Mouse (Mus musculus): ENCODE measurements around the gene BC003965.
"Not testable (repeated sequence)": the region's sequence is repeated elsewhere in the genome, so short reads cannot be mapped to it uniquely, and the experiment has no call there.

BC003965 gene

DNA sequence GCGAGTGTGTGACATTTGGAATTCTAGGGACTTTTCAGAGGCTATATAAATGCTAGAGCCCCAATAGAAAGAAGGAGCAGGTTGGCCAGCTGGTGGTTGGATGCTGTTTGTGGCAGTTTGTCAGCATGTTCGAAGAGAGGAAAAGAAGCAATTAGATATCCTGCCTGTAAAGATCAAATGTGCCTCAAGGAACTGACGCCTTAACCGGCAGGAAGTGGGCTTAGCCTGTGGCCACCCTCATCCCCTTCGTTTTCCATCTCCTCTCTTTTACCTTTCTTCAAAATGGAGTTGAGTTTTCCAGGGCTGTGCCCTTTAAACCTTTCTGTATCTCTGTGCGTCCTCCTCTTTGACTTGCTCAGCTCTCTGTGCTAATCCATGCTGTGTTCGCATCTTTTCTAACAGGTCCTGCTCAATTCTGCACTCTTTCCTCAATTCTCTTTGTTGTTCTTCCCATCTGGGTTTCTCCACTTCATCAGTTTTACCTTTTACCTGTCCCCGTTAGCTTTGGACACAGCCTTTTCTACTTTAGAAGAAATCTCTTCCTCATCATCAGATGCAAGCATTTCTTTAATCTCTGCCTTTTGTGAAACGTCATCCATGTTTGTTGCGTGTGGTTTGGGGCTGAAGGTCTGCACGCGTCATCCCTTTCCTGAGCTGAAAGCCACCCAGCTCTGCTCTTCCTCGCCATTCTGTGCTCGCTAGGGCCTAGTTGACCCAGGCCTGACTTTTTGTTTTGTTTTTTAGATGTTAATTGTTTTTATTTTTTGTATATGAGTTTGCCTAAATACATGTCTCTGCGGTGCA lies 35.3 kb downstream of the BC003965 start:
- no peak for DNase-seq (ENCODE audit: low read depth, low spot score)

DNA sequence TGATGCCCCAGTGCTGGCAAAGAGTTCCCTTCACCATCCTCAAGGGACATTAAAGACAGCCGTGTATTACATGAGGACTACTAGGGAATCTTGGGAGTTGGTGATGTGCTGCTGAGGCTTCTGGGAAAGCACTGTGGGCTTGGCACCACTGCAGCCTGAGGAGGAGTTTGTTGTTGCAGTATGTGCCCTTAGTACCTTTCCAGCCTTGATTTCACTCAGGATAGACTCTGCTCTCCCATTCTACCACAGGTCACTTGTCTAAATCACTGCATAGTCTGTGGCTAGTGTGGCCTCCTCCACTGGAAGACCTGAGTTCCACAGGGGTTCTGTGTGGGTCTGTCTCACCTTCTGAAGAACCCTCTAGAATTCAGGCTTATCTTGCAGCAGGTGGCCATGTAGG lies 36.4 kb downstream of the BC003965 start:
- DNase-seq (ENCODE audit: low read depth, low spot score): no peak

GRCm38 (mm10) chr17:25221821-25222503 lies 37.6 kb downstream of the BC003965 start:
- DNase-seq (ENCODE audit: low read depth, low spot score): no peak

DNA sequence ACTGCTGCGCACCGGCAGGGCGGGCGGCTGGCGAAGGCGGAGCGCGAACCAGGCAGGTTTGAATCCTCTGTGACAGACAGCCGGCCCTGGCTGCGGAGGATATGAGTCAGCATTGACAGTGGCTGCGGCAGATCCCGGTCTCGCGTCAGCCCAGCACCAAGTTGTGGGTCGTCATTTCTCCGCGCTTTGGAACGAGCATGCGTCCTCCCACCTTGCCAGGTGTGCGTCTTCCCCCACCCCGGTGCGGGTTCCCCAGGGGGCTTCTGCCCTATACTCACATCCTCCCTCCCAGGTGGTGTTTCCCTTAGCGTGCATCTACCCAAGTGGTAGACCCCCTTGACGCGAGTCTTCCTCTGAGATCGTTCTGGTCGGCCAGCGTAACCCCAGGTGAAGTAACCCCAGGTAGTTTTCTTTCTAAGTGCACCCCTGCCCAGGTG lies 38.2 kb downstream of the BC003965 start:
- not testable (repeated sequence) for DNase-seq (ENCODE audit: low read depth, low spot score)

DNA sequence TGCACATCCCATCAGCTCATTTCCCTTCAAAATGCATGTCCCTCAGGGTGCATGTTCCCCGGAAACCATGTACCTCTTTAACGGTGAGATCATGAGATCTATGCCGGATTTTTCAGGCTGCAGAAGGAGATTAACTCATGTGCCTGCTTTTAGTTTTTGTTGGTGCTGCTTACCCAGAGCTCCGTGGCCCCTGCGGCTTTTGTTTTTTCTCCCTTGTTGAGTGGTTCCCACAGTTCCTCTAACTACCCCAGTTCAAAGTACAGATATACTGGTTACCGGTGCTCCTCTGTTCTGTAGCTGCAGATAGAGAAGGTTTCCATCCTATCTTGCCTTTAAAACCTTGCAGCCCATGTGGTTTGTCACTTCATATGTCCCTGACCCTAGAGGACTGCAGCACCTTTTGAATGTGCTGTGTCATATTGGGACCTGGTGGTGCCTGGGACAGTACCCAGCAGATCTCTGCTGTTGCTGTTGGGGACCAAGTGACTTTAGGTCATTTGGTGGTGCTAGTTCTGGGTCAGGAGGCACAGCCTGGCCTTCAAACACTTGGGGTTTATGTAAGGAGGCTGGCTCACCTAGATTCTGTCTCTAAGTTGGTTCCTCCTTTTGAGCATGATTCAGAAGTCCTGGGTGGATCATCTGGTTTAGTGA lies 38.7 kb downstream of the BC003965 start:
- DNase-seq (ENCODE audit: low read depth, low spot score): no peak

DNA sequence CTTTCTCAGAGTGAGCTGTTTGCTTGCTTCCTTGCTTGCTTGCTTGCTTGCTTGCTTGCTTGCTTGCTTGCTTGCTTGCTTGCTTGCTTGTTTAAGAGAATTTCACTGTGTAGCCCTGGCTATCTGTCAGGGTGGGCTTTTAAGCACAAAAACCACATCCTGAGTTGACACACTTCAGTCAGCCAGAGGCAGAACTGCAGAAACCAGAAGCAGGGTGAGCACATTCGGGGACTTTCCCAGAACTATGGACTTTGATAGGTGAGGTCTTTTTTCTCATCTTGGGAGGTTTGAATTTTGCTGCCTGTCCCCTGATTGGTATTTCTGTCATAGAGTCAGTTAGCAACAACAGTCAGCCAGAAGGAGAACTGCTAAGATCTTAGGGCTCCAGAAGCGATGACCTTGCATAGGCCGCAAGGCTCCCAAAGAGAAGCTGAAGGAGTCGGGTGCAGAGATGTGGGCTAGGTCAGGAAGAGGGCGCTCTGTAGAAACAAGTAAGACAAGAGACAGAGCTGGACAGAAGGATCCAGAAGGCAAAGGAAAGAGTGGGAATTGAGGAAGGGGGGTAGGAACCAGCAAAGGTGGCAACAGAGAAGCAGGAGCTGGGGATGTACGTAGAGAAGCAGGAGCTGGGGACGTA lies 40.4 kb downstream of the BC003965 start:
- no peak for DNase-seq (ENCODE audit: low read depth, low spot score)

DNA sequence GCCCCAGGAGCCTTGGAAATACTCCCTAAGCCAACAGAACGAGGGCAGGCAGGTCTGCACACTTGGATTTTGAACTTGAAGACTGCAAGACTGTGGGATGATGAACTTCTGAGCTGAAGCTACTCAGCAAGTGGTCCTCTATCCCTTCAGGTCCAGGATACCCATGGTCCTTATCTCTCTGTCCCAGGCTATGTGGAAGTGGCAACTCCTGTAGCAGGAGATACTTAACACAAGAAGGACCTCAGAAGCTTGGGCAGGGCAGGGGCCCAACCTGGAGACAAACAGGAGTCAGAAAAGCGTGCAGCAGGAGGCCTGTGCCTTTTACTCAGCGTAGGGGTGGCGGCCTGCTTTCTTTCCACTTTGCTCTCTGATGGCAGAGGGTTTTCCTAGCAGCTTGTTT lies 41.3 kb downstream of the BC003965 start:
- no peak for DNase-seq (ENCODE audit: low read depth, low spot score)

- DNase-seq (ENCODE audit: low read depth, low spot score): no peak
These were observed 43.6 kb downstream of the BC003965 start for GRCm38 (mm10) chr17:25227991-25228390.

DNA sequence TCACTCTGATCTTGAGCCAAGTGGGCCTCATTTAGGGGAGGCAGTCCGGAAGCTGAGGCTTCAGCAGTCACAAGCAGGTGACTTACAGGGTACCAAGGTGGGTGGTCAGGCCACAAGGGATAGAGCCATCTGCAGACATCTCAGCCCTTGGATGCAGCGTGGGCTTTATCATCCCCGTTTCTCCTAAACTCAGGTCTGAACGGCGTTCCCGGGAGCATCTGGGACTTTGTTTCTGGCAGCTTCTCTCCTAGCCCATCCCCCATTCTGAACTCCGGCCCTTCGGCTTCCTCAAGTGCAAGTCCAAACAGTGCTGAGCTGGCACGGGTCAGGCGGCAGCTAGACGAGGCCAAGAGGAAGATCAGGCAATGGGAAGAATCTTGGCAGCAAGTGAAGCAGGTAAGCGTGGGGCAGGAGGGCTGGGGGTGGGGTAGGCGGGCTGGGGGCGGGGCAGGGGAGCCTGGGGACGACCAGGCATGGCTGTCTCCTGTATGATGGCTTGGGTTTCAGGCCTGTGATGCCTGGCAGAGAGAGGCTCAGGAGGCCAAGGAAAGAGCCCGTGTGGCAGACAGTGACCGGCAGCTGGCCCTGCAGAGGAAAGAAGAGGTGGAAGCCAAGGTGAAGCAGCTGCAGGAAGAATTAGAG lies 45.8 kb downstream of the BC003965 start:
- not testable (repeated sequence) for DNase-seq (ENCODE audit: low read depth, low spot score)

- DNase-seq (ENCODE audit: low read depth, low spot score): no peak
These were observed 46.3 kb downstream of the BC003965 start for GRCm38 (mm10) chr17:25230700-25231099.

DNA sequence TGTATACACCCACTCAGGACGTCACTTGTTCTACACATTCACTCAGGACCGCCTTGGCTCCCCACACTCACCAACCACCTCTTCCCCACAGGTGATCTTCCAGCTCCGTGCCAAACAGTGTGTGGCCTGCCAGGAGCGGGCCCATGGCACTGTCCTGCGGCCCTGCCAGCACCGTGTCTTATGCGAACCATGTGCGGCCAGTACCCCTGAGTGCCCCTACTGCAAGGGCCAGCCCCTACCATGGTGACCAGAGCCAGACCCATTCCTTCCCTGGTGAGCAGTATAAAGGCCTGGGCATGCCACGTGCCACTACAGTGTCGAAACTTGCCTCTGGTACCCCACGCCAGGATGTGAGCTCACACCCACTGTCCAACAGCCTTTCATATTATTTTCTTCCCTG lies 47.3 kb downstream of the BC003965 start:
- DNase-seq (ENCODE audit: low read depth, low spot score): not testable (repeated sequence)

- DNase-seq (ENCODE audit: low read depth, low spot score): no peak
These were observed 51.3 kb downstream of the BC003965 start for GRCm38 (mm10) chr17:25235635-25236034.
